Mouse (Mus musculus) erythroblast, embryonic 14.5 days (primary cell): Measurements from ENCODE around the gene Itpk1.

Experiments
- GATA1 ChIP-seq: IDR thresholded peaks from 2 replicates; pipeline ENCODE4 v1.6.1; 2012; ENCODE audit warnings: low read length, inconsistent platforms, mixed read lengths
- TAL1 ChIP-seq: IDR thresholded peaks from 3 replicates; pipeline ENCODE4 v1.6.1; 2012; ENCODE audit warnings: low read length, inconsistent platforms, mixed read lengths

- TF ChIP-seq TAL1 (no peak), GATA1 (no peak)
Observed at GRCm38 (mm10) chr12:102576659-102577398, 127.9 kb downstream of the Itpk1 start.
